Mouse (Mus musculus): ENCODE results near the gene Kcnj10.
A peak's percentile ranks its signal among the peaks of the same experiment; 100 is the strongest.

The Kcnj10 gene

DNA sequence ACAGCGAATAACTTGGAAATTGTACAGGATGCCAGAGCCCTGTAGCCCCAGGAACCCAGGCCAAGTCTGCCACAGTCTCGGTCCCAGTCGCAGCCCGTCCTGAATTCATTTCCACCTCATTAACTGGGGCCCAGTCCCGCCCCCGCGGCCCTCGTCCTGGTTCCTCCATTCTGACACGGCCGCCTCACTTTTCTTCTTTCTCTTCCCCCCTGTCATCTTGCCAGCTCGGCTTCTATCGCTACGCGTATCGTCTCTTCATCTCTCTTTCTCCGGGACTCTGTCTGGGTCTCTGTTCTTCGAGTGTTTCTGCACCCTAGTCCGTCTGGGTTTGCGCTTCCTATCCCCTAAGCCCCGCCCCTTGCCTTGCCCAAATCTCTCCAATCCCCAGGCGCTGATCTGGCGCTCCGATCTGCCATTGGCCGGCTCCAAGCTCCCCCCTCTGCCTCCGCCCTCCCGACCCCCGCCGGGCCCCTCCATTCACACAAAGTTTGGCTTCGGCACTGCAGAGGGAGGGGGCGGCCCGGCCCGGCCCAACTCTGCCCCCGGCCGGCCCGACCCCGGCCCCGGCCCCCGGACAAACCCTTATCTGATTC is at the start of gene Kcnj10:
Gene Kcnj10 (plus strand): TSS at position 482 of the 593 bp plus-strand sequence.
- DNase-seq, result peak; percentile 92 to 95

DNA sequence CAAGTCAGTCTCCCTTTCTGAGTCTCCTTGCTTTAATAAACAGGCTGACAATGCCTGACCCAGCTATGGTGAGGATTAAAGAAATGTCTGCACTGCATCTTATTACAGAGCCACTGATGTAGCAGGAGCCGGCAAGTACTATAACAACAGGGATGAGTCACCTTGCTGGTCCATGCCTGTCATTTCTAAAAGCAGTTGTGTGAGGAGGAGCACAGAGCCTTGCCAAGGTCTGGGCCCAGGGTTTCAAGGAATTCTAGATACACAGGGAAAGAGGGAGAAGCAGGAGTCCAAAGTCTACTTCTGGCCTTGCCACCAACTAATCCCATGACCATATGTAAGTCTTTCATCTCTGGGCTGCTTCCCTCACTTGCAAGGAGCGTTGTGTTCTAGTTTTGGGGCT is 48.1 kb upstream of the Kcnj10 start:
- DNase-seq, result no peak

DNA sequence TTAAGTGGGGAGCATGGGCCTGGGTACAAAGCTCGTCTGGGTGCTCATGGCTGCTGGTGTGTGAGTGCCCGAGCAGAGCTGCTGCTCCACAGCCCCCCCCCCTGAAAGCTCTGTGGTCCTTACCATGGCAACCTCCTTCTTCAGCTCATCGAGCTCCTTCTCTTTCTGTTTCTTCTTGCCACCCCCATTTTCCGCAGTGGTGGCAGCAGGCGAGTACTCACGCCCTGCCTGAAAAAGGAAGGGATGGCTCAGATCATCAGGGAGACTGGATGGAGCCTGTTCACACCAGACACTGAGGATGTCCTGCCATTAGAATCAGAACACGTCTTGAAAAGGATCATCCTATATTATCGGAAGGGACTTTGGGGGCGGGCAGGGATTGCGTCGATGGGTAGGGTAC is 47.6 kb upstream of the Kcnj10 start:
- no peak for DNase-seq

DNA sequence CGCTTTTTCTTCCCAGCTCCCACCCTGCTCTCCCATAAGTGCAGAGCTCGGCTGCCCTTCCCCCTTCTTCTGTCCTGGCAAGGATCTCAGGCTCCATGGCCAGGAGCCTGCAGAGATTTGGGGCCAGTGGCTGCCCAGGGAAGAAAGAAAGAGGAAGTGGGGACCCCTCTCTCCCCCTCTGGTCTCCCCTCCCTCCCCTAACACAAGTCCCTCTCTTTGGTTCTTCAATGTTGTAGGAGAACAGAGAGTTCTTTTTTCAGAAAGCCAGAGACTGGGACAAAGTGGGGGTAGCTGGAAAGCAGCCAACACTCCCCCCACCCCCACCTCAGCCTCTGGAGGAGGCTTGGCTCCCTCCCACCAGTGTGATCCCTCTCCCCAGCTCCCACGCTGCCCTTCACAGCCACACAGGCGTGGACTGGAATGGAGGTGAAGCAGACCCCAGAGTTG is 45.2 kb upstream of the Kcnj10 start:
- peak; percentile 55 to 76 for DNase-seq

DNA sequence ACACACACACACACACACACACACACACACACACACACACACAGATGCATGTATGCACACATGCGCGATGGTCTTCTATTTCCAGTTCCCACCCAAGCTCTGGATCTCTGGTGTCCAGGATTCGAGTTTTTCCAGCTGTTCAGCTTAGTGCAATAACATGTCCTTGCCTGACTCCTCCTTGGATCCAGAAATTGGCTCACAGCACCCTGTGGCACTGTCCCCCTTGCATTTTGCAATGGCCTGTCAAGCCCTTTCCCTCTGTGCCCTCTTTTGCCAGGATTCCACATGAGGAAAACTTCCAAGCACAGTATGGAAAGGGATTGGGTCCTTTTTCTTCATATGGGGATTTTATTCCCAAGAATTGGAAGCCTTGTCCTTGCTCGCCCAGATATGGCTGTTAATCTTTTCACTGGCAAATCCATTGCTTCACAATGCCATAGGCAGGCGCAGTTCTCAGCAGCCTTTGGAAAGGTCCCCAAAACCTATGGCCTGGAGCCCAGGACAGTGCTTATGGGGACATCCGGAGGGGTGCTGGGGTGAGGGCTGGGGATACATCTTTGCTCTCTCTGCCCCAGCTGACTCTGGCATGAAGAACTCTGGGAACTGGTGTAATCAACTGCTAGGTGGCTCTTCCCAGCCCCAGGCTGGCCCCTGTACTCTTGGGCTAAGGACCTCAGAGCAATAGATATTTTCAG is 44.0 kb upstream of the Kcnj10 start:
- DNase-seq, result peak; percentile 62 to 64

DNA sequence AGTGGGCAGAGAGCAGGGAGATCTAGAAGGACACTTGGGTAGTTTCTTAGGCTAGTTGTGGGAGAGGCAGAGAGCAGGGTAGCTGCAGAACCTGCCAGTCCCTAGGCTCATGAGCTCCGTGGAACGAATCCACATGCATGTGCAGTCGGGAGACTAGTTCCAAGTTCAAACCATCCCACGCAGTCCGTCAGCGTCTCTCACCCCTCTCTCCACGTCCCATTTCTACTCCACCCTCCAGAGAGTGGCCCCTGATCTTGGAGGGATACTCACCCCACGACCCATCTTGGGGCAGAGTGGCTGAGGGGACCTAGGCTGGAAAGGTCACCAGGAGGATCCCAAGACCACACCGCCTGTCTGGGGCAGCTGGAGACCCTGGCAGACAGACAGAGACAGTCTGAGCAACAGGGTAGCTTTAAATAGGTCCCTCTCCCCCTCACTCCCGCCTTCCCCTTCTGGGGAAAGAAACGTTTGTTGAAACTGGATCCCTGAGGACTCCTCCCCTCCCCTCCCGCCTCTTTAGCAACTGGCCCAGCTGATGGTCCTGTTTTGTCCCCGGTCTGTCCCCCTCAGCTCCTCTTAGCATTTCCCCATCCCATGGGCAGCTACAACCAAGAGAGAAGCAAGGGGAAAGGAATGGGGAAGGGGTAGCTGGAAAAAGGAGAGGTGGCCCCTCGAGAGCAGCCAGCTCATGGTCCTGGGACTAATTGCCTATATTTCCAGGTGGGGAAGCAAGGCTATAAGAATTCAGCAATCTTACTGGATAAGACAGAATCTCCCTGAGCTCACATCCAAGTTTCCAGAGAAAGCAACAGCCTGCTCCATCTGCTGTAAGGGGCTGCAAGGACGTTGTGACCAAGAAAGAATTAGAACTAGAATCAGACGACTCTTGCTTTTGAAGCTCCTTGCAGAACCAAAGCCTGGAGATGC is 43.1 kb upstream of the Kcnj10 start, which contains the start of gene Atp1a2:
Gene Atp1a2 (minus strand): TSS at position 454 of the 927 bp plus-strand sequence.
- DNase-seq, result peak; percentile 42 to 61

DNA sequence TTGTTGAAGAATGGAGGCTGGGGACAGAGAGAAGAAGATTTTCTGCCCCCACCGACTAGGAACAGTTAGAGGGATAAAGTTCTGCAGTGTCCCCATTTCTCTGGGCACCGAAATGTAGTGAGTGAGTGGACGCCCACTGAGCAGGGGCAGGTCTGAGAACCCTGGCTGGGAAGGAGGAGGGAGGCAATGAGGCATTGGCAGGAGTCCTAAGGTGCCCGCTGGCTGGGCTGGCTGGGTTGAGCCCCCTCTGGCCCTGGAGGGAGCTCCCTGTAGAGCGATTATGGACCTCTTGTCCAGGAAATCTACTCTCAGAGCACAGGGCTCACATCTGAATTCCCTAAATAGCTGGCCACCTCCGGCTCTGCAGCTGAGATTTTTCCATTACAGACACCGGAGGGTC is 41.5 kb upstream of the Kcnj10 start:
- DNase-seq, result peak in 1 of 2 experiments; percentile 48

DNA sequence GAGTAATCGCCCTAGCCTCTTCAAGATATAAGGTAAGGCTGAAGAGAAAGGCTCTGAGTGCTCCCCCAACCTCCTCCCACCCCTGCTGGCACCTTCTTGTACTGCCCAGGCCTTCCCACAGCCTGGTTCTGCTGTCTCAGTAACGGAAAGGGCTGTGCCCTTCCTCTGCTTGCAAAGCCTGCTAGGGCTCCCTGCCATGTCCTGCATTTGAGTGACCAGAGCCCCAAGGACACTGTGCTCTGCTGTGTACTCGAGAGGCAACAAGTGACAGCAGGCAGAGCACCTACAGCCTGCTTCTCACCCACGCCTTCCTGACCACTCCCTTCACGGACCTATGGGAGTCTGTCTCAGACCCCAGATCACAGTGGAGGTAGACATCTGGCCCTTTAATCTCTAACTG is 40.8 kb upstream of the Kcnj10 start:
- DNase-seq, result peak in 1 of 2 experiments; percentile 53

DNA sequence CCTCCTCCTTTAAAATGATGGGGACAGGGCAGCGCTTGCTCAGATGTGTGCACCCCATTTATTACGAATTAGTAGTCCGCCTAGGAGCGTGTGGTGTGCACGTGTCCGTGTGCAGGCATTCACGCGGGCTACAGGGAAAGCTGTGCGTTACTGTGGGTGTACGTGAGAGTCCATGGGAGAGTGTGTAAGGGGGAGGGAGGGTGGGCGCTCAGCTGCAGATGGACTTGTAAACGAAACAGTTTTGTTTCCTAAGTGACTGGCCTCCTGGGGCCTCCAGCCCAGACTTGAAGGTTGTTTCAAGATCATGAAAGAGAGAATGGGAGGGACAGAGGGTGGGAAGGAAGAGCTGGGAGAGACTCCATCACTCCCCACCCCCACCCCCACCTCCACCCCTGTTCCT is 39.8 kb upstream of the Kcnj10 start:
- DNase-seq, result no peak

DNA sequence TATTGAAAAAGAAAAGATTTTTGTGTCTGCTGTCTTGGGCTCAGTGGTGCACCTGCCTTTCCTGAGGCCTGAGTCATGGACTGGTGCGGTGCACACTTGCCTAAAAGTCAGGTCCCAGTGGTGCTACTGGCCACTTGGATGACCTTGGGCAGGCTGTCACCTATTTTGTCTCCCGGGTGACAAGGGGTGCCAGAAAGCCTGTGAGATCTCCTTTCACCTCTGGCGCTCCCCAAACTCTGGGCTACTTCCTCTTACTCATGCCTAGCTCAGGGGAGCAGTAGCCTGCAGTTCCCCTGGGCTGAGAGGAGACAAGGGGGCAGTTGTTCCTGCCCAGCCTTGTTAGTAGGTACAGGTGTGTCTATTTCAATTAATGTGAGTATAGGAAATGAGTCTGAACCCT is 38.7 kb upstream of the Kcnj10 start:
- DNase-seq, result no peak

DNA sequence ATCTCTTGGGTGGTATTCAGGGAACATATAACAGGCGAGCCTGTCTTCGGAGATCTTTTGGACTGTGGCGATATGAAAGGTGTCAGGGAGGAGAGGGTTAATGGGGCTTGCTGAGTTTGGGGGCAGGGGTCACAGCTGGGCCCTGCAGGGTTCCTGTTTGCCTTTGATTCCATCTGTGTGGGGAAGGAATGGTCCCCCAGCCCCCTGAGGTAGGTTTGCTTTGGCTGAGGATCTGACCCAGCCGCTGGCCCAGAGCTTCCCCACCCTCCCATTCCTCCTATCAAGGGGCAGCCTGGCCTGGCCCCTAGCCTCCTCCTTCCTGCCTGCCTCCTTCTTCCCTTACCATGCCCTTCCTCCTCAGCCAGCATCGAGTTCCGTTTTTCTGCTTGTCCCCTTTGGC is 38.2 kb upstream of the Kcnj10 start:
- DNase-seq, result no peak

DNA sequence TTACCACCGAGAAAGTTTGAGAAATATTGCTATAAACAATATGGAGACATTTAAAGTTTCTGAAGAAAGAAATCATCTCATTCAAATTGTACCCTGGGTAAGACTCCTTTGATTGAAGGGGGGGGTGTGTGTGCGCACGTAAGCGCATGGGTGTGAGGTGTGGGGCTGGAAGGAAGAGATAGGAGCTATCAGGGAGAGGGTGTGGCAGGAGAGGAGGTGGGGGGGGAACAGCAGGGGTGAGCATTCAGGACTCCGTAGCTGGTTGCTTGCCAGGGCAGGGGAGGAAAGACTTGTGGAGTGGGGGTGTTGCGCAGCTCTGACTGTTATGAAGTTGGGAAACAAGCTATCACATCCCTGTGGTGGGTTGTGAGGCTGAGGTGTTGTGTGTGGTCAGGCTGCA is 36.6 kb upstream of the Kcnj10 start:
- DNase-seq, result peak in 1 of 2 experiments; percentile 21

DNA sequence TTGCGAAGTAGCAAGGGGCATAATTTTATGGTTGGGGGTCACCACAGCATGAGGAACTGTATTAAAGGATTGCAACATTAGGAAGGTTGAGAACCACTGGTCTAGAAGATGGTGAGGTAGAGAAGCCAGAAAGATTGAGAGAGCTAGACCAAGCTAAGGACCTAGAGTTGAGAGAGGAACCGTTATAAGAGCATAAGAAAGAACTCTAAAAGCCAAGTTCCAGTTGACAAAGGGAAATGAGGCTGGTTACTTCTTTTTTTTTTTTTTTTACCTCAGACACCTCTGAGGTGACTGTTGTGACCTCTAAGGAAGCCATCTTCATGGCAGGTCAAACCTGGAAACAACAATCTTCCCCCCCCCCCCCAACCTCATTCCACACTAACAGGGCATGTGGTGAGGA is 35.9 kb upstream of the Kcnj10 start:
- no peak for DNase-seq

DNA sequence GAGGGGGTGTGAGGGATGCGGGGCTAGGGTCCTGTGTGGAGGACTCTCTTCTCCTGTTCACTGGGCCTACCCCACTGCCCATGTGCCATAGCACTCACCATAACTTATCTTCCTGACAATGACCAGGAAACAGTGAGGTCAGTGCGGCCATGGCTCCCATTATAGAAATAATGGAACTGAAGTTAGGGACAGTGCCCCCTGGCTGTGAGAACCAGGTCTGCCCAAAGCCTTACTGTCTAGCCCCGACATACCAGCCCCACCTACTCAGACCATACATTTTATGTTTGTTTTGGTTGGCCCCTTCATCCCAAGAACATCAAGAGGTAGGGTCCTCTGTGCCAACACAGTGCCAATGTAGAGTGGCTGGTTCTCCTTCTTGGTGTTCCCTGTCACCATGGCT is 35.4 kb upstream of the Kcnj10 start:
- DNase-seq, result peak in 1 of 2 experiments; percentile 35

DNA sequence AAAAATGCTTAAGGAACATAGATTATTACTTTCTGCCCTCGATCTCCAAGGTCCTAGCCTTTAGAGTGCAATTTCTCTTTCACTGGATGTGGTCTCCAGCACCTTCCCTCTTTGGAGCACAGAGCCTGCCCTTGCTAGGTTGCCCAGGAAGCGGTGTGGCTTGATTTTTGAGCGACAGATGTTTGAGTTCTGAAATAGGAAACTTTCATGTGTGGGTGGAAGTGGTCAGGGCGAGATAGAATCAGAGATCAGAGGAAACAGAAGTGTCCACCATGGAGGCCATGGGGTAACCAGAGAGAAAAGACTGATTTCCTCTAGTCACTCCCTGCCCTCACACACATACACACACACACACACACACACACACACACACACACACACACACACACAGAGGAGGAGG is 34.8 kb upstream of the Kcnj10 start:
- DNase-seq, result no peak

DNA sequence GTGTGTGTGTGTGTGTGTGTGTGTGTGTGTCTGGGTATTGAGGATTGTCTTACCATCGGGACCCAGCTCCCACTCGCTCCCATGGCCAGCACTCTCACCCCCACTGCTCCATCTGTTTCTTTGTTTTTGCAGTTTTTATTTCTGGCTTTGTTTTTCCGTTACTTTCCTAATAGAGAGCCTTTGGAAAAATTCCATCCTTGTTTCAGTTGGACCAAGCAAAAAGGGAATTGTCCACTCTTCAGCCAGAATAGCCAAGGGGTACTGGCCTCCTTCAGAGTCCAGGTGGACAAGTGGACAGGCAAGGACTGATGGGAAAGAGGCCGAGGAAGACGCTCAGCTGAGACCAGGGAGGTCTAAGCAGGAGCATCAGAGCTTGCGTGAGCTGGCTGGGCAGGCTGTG is 34.1 kb upstream of the Kcnj10 start:
- DNase-seq, result peak in 1 of 2 experiments; percentile 42

DNA sequence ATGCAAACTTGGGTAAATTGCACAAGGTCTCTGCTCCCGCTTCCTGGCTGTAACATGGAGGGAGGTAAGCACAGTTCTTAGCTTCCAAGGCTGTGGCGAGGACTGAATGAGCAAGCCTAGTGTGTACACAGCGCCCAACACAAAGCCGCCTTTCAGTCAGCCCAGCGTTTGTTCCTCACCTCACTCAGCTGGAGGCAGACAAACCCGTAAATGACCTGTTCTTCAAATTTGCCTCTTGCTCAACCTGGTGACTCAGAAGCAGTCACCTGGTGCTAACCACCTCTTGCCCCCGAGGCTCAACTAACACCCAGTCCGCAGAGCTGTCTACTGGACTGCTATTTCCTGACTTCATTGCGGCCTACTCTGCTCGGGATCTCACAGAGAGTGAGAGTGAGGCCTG is 33.1 kb upstream of the Kcnj10 start:
- no peak for DNase-seq

DNA sequence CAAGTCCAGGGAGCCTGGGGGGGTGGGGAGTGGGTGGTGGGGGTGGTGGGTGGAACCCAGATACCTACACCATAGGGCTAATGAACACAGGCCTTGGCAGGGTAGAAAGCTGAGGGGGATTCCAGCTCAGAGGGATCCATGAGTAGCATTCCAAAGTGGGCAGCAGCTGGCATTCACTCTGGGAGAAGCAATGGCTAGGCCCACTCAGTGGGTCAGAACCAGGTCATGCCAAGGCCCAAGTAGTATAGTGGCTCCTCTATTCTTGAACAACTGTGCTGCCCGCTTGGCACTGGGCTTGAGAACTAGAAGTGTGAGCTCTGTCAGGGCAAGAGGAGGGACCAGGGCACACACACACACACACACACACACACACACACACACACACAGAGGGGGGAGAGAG is 32.6 kb upstream of the Kcnj10 start:
- DNase-seq, result peak in 1 of 2 experiments; percentile 41

DNA sequence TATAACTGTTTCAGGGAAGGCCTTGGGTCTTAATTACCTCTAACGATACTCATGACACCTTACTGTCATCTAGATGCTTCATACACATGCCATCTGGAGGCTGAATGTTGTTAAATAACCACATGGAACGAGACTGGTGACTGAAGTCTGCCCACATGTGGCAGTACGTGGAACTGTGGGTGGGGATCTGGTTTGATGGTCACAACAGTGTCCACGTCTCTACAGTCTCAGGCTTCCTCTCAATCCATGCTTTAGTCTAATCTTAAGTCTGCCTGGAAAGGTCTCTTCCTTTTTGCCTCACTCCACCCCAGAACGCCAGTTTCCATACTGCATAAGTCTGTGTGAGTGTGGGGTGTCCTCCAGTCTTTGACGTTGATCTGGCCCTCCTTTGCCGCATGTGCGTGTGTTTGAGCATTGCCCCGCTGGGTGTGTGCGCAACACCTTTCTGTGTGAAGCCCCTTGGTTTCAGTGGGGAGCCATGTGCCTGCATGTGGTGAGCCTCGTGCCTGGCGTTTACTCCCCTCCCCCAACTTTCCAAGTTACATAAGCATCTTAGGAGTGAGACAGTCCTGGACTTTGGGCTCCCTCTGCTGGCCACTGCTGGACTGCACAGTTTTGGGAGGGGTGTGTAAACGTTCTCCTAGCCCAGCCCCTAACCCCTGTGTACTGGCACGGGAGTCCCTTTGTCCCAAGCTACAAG is 31.2 kb upstream of the Kcnj10 start:
- DNase-seq, result peak; percentile 98 to 99

DNA sequence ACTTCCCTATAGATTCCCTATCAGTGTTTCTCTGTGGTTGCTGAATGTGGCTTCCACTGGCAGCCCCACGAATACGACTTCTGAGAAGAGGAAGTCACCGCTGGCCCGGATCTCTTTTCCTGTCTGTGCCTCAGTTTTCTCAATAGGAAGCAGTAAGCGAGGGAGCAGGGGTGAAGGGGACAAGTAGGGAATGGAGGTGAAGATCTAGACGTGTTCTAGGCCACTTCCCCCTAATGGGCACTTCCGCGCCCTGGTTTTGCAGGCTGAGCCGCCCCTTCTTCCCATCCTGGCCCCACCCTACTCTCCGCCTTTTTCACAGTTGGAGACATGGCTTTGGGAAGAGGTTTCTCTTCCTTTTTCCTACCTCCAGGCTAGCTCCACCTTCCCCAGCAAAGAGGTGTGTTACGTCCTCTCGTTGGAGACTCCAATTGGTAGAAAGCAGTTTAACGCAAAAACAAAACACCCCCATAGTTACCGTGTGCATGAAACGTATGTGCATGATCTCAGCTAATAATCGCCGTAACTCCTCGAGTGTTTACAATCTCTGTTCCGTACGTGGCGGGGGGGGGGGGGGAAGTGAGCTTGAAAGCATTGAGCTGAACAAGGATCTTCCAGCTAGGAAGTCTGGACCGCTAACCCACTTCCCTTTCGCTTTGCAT is 29.6 kb upstream of the Kcnj10 start:
- peak; percentile 82 for DNase-seq

DNA sequence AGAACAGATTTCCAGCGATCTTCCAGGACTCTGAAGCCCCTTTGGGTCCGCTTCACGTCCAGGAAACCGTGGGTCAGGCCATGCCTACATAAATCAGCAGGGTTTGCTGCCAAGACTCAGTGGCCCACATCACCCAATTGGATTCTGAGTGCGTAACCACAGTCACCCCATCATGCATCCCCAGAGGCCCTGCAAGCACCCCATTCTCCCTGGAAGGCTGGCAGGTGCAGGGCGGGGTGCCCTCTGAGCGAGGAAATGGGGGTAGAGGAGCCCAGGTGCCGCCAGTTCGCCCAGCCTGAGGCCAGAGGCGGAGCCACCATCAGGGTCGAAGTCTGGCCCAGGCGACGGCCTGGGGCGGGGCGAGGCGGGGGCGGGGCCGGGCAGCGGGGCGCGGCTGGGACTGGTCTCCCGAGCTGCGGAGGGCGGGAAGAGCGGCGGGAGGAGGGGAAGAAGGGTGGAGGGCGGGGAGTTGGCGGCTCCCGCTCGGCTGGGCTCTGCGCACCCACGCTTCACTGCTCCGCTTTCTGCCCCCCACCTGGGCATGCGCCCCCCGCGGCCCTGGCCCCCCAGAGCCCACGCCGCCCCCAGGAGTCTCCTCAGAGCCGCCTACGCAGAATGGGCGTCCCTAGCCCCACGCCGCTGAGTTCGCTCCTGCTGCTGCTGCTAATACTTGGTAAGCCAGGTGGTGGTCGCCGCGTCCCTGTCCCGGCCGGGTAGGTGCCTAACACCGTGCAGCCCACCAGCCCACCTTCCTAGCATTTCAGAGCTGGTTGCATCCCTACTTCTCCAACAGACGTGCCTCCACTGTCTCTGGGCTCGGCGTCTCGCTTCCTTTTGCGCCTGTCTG is 28.9 kb upstream of the Kcnj10 start:
- DNase-seq, result peak; percentile 95 to 97
